In the genomic region with DNA sequence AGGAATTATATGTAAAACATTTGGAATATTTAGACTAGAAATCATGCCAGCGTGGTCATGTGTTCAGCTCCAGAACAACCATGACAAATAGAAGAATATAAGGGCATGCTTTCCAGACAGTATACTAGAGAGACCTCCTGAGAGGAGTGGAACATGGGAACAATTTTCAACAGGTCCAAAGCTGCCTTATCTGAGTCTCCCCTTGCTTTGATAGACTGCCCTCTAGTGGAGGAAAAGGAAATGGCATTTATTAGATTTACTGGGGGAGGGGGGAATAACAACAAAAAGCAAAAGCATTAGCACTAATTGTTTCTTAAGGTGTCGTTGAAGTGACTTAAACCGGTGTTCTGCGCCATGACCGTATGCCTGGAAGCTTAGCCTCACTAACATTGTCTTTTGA, we compare ENCODE assay signal across 8 mouse cellular contexts. TPM values are rescaled to one million over a fixed set of nuclear protein-coding genes. Genes with fewer than 3 reads are reported as not detected.
DNase-seq lines count a peak whose midpoint lies in the region; ATAC-seq and TF ChIP-seq lines count a peak whose summit lies in the region.

No protein-coding gene starts in this region.

- 0 out of 2 replicates have a peak, but pooled peaks have one; percentile 48 for ATAC-seq in hindbrain, embryonic 11.5 days (ENCODE audit: low FRiP score)
- no peak for ATAC-seq in hindbrain, embryonic 16.5 days
- no peak for ATAC-seq in intestine, postnatal 0 days
- ATAC-seq in stomach, postnatal 0 days (ENCODE audit: low FRiP score, low TSS enrichment), result no peak
- ATAC-seq in frontal cortex, adult (ENCODE audit: low TSS enrichment), result no peak

- no peaks in the 10 kb centered on the region for H3K27me3 ChIP-seq in hindbrain, embryonic 11.5 days (ENCODE audit: control insufficient read depth, insufficient read depth, low read length)
- no peaks in the 10 kb centered on the region for H3K27me3 ChIP-seq in hindbrain, embryonic 16.5 days (replicated peaks; ENCODE audit: control insufficient read depth, insufficient read depth, low read length)
- no peaks in the 10 kb centered on the region for H3K27me3 ChIP-seq in thymus, adult 2 months (ENCODE audit: control insufficient read depth, insufficient read depth, low read length)
- H3K27me3 ChIP-seq in intestine, postnatal 0 days (replicated peaks; ENCODE audit: control insufficient read depth, insufficient read depth, low read length), result no peaks in the 10 kb centered on the region
- H3K27me3 ChIP-seq in stomach, postnatal 0 days (ENCODE audit: control insufficient read depth, insufficient read depth, low read length), result no peaks in the 10 kb centered on the region

- H3K9me3 ChIP-seq in hindbrain, embryonic 11.5 days (ENCODE audit: control insufficient read depth, low read length), result no peaks in the 10 kb centered on the region
- no peaks in the 10 kb centered on the region for H3K9me3 ChIP-seq in hindbrain, embryonic 16.5 days (ENCODE audit: control insufficient read depth, low read length)
- no peaks in the 10 kb centered on the region for H3K9me3 ChIP-seq in intestine, postnatal 0 days (ENCODE audit: control insufficient read depth)
- H3K9me3 ChIP-seq in stomach, postnatal 0 days (ENCODE audit: control insufficient read depth, low read length), result no peaks in the 10 kb centered on the region

- no peaks in the 10 kb centered on the region for H3K36me3 ChIP-seq in hindbrain, embryonic 11.5 days (ENCODE audit: control insufficient read depth, insufficient read depth, low read length)
- H3K36me3 ChIP-seq in hindbrain, embryonic 16.5 days (ENCODE audit: control insufficient read depth, insufficient read depth, low read length), result no peaks in the 10 kb centered on the region
- no peaks in the 10 kb centered on the region for H3K36me3 ChIP-seq in thymus, adult 2 months (ENCODE audit: control insufficient read depth, insufficient read depth, low read length)
- H3K36me3 ChIP-seq in intestine, postnatal 0 days (ENCODE audit: control insufficient read depth, insufficient read depth), result no peaks in the 10 kb centered on the region
- no peaks in the 10 kb centered on the region for H3K36me3 ChIP-seq in stomach, postnatal 0 days (ENCODE audit: control insufficient read depth, insufficient read depth, low read length)

- H3K9ac ChIP-seq in hindbrain, embryonic 11.5 days (ENCODE audit: low read depth, low read length), result no peak overlapping the region
- no peak overlapping the region for H3K9ac ChIP-seq in hindbrain, embryonic 16.5 days (ENCODE audit: low read depth, low read length)
- no peak overlapping the region for H3K9ac ChIP-seq in intestine, postnatal 0 days (ENCODE audit: low read depth, low read length)
- no peak overlapping the region for H3K9ac ChIP-seq in stomach, postnatal 0 days (ENCODE audit: low read length)

- no peak for TF ChIP-seq POLR2A in thymus, adult 2 months (IDR thresholded peaks at IDR 0.05; ENCODE audit: control insufficient read depth, extremely low read depth, insufficient read depth, low read length, poor library complexity)

- H3K4me1 ChIP-seq in hindbrain, embryonic 11.5 days (replicated peaks; ENCODE audit: control insufficient read depth, insufficient read depth, low read length), result no peaks in the 10 kb centered on the region
- no peaks in the 10 kb centered on the region for H3K4me1 ChIP-seq in hindbrain, embryonic 16.5 days (ENCODE audit: control insufficient read depth, insufficient read depth, low read depth, low read length)
- 0 out of 2 replicates have a peak, but pooled peaks cover 4% of the 10 kb centered on the region for H3K4me1 ChIP-seq in thymus, adult 2 months (replicated peaks; ENCODE audit: control insufficient read depth, insufficient read depth, low read length)
- no peaks in the 10 kb centered on the region for H3K4me1 ChIP-seq in intestine, postnatal 0 days (replicated peaks; ENCODE audit: control insufficient read depth, insufficient read depth, low read length)
- H3K4me1 ChIP-seq in stomach, postnatal 0 days (replicated peaks; ENCODE audit: control insufficient read depth, insufficient read depth), result no peaks in the 10 kb centered on the region

- TF ChIP-seq EP300 in stomach, postnatal 0 days (optimal IDR thresholded peaks at IDR 0.05), result no peak

- WGBS in hindbrain, embryonic 11.5 days, result 36% methylated on average over 5 of the region's 5 CpGs
- WGBS in hindbrain, embryonic 16.5 days, result 27% methylated on average over 5 of the region's 5 CpGs
- 41% methylated on average over 5 of the region's 5 CpGs for WGBS in thymus, adult 2 months
- 25% methylated on average over 5 of the region's 5 CpGs for WGBS in intestine, postnatal 0 days
- WGBS in stomach, postnatal 0 days, result 31% methylated on average over 5 of the region's 5 CpGs

- H3K4me3 ChIP-seq in hindbrain, embryonic 11.5 days (ENCODE audit: low read depth, low read length), result no peak overlapping the region
- no peak overlapping the region for H3K4me3 ChIP-seq in hindbrain, embryonic 16.5 days (ENCODE audit: low read length)
- H3K4me3 ChIP-seq in thymus, adult 2 months (ENCODE audit: control insufficient read depth, insufficient read depth, low read length), result no peak overlapping the region
- no peak overlapping the region for H3K4me3 ChIP-seq in intestine, postnatal 0 days (ENCODE audit: low read depth, low read length)
- H3K4me3 ChIP-seq in stomach, postnatal 0 days (ENCODE audit: low read depth, low read length), result no peak overlapping the region

- H3K4me2 ChIP-seq in hindbrain, embryonic 11.5 days (replicated peaks; ENCODE audit: low read depth, low read length), result no peak overlapping the region
- no peak overlapping the region for H3K4me2 ChIP-seq in hindbrain, embryonic 16.5 days (ENCODE audit: low read length)
- H3K4me2 ChIP-seq in intestine, postnatal 0 days (replicated peaks; ENCODE audit: low read depth), result no peak overlapping the region
- no peak overlapping the region for H3K4me2 ChIP-seq in stomach, postnatal 0 days (replicated peaks; ENCODE audit: low read depth)

- H3K27ac ChIP-seq in hindbrain, embryonic 11.5 days (ENCODE audit: low read depth, low read length), result no peak overlapping the region
- no peak overlapping the region for H3K27ac ChIP-seq in hindbrain, embryonic 16.5 days (ENCODE audit: low read depth, low read length)
- no peak overlapping the region for H3K27ac ChIP-seq in thymus, adult 2 months (ENCODE audit: control insufficient read depth, insufficient read depth, low read length)
- H3K27ac ChIP-seq in intestine, postnatal 0 days (ENCODE audit: low read depth, low read length), result no peak overlapping the region
- no peak overlapping the region for H3K27ac ChIP-seq in stomach, postnatal 0 days (replicated peaks)

- DNase-seq in hindbrain, embryonic 11.5 days (ENCODE audit: low spot score), result peak; percentile 76
- DNase-seq in thymus, adult 2 months, result peak; percentile 8
- DNase-seq in thymus, postnatal 25 days, result no peak
- peak; percentile 64 for DNase-seq in c-Kit-positive CD71-negative TER-119-negative erythroid progenitor cells, embryonic 14.5 days (ENCODE audit: low read depth)
- no peak for DNase-seq in stomach, postnatal 0 days (ENCODE audit: low spot score)

- no peak for TF ChIP-seq CTCF in thymus, adult 2 months (IDR thresholded peaks at IDR 0.05; ENCODE audit: borderline replicate concordance, control insufficient read depth, extremely low read depth, insufficient read depth, low read length, poor library complexity)
- TF ChIP-seq CTCF in intestine, postnatal 0 days (IDR thresholded peaks at IDR 0.05; ENCODE audit: low read depth), result peak; percentile 94
- peak; percentile 95 for TF ChIP-seq CTCF in stomach, postnatal 0 days (IDR thresholded peaks at IDR 0.05; ENCODE audit: low read depth)

RNA-seq across cellular contexts. Expression of a gene that starts 0.8 kb away (rescaled TPM):
- polyA plus RNA-seq in hindbrain, embryonic 11.5 days (2014; fragmentation: Nextera tagmentation; extraction: Ambion mirVana), result 43.3 and 43.7 TPM in 2 replicates
- 101 and 105 TPM in 2 replicates for polyA plus RNA-seq in hindbrain, embryonic 16.5 days (2015; fragmentation: Nextera tagmentation; extraction: Ambion mirVana)
- 0.26 TPM in 2 replicates for polyA plus RNA-seq in thymus, adult 2 months (2012; rRNA removed)
- polyA plus RNA-seq in intestine, postnatal 0 days (2015; fragmentation: Nextera tagmentation; extraction: Ambion mirVana), result 1.3 and 1.9 TPM in 2 replicates
- polyA plus RNA-seq in stomach, postnatal 0 days (2015; fragmentation: Nextera tagmentation; extraction: Ambion mirVana), result 3.3 and 3.8 TPM in 2 replicates

Comparison
In these comparisons a context has a peak if more than half of its experiments do, and no peak if none do; other contexts are left out.
1. DNase-seq: peak in hindbrain, embryonic 11.5 days (single experiment), thymus, adult 2 months (single experiment) and c-Kit-positive CD71-negative TER-119-negative erythroid progenitor cells, embryonic 14.5 days (single experiment); none in thymus, postnatal 25 days (single experiment) and stomach, postnatal 0 days (single experiment).